Mouse (Mus musculus): ENCODE results near the gene Ap5z1.

Ap5z1 gene

GRCm38 (mm10) chr5:142440451-142441147 lies 23.1 kb upstream of the Ap5z1 start:
- peak; percentile 87 for DNase-seq

GRCm38 (mm10) chr5:142441332-142442044 lies 22.3 kb upstream of the Ap5z1 start:
- peak; percentile 58 for DNase-seq

GRCm38 (mm10) chr5:142442045-142442440 lies 21.7 kb upstream of the Ap5z1 start:
- DNase-seq = peak; percentile 33

GRCm38 (mm10) chr5:142443514-142443913 lies 20.2 kb upstream of the Ap5z1 start:
- no peak for DNase-seq

GRCm38 (mm10) chr5:142443994-142444393 lies 19.8 kb upstream of the Ap5z1 start:
- no peak for DNase-seq

GRCm38 (mm10) chr5:142444791-142445531 lies 18.8 kb upstream of the Ap5z1 start:
- no peak for DNase-seq

GRCm38 (mm10) chr5:142445709-142446108 lies 18.0 kb upstream of the Ap5z1 start:
- DNase-seq = no peak

- peak; percentile 93 for DNase-seq
These were observed 15.7 kb upstream of the Ap5z1 start for GRCm38 (mm10) chr5:142448076-142448475.

- DNase-seq = no peak
These were observed 15.1 kb upstream of the Ap5z1 start for GRCm38 (mm10) chr5:142448623-142449022.

GRCm38 (mm10) chr5:142450846-142451245 lies 12.9 kb upstream of the Ap5z1 start:
- DNase-seq = no peak

GRCm38 (mm10) chr5:142451759-142452158 lies 12.0 kb upstream of the Ap5z1 start:
- DNase-seq = no peak

- no peak for DNase-seq
These were observed 10.0 kb upstream of the Ap5z1 start for GRCm38 (mm10) chr5:142453742-142454141.

- no peak for DNase-seq
These were observed 7.4 kb upstream of the Ap5z1 start for GRCm38 (mm10) chr5:142456318-142456717.

- DNase-seq = no peak
These were observed 6.4 kb upstream of the Ap5z1 start for GRCm38 (mm10) chr5:142457345-142457744.

- no peak for DNase-seq
These were observed 4.8 kb upstream of the Ap5z1 start for GRCm38 (mm10) chr5:142458791-142459557.

- DNase-seq = no peak
These were observed 3.9 kb upstream of the Ap5z1 start for GRCm38 (mm10) chr5:142459834-142460233.

GRCm38 (mm10) chr5:142461942-142462640 lies 1.7 kb upstream of the Ap5z1 start:
- no peak for DNase-seq

- DNase-seq = no peak
These were observed 1.1 kb upstream of the Ap5z1 start for GRCm38 (mm10) chr5:142462641-142462948.

GRCm38 (mm10) chr5:142463011-142463410 lies 733 bp upstream of the Ap5z1 start:
- no peak for DNase-seq

- no peak for DNase-seq
These were observed 4.6 kb downstream of the Ap5z1 start for GRCm38 (mm10) chr5:142468375-142468774.

GRCm38 (mm10) chr5:142469796-142470195 lies 6.1 kb downstream of the Ap5z1 start:
- DNase-seq = no peak

- no peak for DNase-seq
These were observed 10.0 kb downstream of the Ap5z1 start for GRCm38 (mm10) chr5:142473696-142474095.

GRCm38 (mm10) chr5:142475669-142476068 lies 11.9 kb downstream of the Ap5z1 start:
- DNase-seq = no peak
